Mouse (Mus musculus): ENCODE results near the gene Terf2ip. TPM values are rescaled to one million over a fixed set of nuclear protein-coding genes. Genes with fewer than 3 reads are reported as not detected.
A peak's percentile ranks its signal among the peaks of the same experiment; 100 is the strongest.

Terf2ip gene
- 29.6 and 34.8 TPM in 2 replicates for polyA plus RNA-seq (2016; fragmentation: Nextera tagmentation; extraction: Ambion mirVana)

DNA sequence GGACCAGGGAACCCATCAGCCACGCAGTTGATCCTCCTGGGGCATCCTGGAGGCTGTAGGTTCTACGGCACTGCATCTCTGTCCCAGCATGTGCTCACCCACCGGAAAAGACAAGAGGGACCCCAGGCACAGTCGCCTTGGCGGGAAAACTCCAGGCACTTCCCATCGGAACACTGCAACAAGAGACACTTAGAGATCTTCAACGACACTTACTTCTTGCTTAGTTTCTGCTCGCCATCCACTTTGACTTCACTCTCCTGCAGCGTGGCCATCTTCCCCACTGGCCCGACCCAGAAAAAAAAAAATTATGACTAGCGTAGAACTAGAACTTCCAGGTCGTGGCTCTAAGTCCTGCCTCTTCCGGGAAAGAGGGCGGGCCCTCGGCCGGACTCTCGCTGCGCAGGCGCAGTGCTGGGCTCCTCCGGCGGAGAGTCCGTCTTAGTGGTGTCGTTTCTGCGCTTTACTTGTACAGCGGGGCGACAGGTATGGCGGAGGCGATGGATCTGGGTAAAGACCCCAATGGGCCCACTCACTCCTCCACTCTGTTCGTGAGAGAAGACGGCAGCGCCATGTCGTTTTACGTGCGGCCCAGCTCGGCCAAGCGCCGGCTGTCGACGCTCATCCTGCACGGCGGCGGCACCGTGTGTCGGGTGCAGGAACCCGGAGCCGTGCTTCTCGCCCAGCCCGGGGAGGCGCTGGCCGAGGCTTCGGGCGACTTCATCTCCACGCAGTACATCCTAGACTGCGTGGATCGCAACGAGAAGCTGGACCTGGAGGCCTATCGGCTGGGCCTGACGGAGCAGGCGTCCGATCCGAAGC lies at the start of gene Terf2ip, which contains the start of gene Kars:
Terf2ip (plus strand) TSS at position 402 of the 819 bp plus-strand sequence.
Kars (minus strand) TSS at position 327 of the 819 bp plus-strand sequence.
- Histone ChIP-seq H3K9me3 (no peaks in the 10 kb centered on the region), H3K4me1 (replicated peaks) (peaks cover 24% of the 10 kb centered on the region), H3K27me3 (ENCODE audit: insufficient read depth, poor library complexity, severe bottlenecking) (no peaks in the 10 kb centered on the region), H3K4me3 (peak within 1 kb of the TSS; percentile 83), H3K36me3 (peaks cover 33% of the 10 kb centered on the region), H3K27ac (peak within 1 kb of the TSS; percentile 89)
- DNase-seq (ENCODE audit: low spot score) = peak; percentile 93
- WGBS = under 1% methylated on average over 61 of the region's 61 CpGs

DNA sequence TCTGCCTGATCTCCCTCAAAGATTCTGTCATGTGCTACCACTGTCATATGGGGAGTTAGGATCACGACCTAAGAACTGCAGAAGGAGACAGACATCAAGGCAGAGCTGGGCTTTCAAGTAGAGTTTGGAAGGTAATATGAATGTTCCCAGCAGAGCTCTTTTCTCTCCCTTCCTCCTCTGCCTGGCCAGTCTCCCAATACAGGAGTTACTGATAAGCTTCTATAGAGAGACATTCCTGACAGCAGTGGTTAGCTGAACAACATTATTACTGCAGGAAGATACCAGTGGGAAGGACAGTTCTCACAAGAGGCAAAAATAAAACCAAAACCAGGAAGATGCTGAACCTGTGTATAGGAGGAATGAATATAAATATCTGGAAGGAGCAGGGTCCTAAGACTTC lies 48.6 kb upstream of the Terf2ip start:
- WGBS = 88% methylated on average over 1 of the region's 1 CpGs
- H3K4me1 ChIP-seq (replicated peaks) = peaks cover 12% of the 10 kb centered on the region
- H3K27ac ChIP-seq = no peak overlapping the region
- no peak overlapping the region for H3K4me3 ChIP-seq
- no peak for DNase-seq (ENCODE audit: low spot score)
- no peaks in the 10 kb centered on the region for H3K27me3 ChIP-seq (ENCODE audit: insufficient read depth, poor library complexity, severe bottlenecking)
- H3K36me3 ChIP-seq = peaks cover 45% of the 10 kb centered on the region
- H3K9me3 ChIP-seq = no peaks in the 10 kb centered on the region

DNA sequence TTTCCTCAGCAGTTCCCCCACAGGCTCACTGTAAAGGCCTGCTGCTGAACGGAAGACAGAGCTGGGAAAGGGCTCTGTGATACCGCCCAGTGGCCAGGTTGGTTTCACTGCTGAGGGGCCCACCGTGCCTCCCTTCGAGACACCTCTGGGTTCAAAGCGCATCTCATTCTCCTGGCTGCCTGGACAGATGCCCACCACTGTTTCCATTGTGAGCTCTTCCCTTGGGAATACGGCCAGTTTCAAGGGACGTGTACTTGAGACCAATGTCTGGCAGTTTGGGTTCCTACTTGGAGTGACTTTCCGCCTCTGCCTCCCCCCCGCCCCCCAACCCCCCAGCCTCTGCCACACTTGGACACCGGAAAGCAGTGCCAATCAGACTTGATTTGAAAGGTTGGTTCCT lies 48.1 kb upstream of the Terf2ip start:
- no peak for DNase-seq (ENCODE audit: low spot score)
- no peaks in the 10 kb centered on the region for H3K27me3 ChIP-seq (ENCODE audit: insufficient read depth, poor library complexity, severe bottlenecking)
- no peak overlapping the region for H3K4me3 ChIP-seq
- H3K9me3 ChIP-seq = no peaks in the 10 kb centered on the region
- no peak overlapping the region; the same call in 1 of the 2 replicates for H3K27ac ChIP-seq
- peaks cover 12% of the 10 kb centered on the region for H3K4me1 ChIP-seq (replicated peaks)
- 67% methylated on average over 10 of the region's 10 CpGs for WGBS
- H3K36me3 ChIP-seq = peaks cover 45% of the 10 kb centered on the region

DNA sequence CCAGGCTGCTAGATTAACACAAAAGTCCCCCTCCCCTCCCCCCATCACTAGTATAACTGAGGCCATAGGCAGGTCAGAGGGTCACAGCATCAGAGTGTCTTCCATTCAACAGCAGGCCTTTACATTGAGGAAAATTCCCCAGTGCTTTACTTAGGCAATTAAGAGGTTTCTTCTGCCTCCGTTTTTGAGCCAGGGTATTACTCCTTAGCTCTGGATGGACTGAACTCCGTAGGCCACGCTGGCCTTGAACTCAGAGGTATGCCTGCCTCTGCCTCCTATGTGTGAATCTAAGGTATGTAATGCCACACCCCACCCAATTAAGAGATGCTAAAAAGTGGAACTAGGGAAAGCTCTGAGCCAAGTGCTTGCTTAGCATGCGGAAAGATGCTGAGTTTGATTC lies 47.7 kb upstream of the Terf2ip start:
- peaks cover 12% of the 10 kb centered on the region for H3K4me1 ChIP-seq (replicated peaks)
- WGBS = 77% methylated on average over 4 of the region's 4 CpGs
- H3K36me3 ChIP-seq = peaks cover 45% of the 10 kb centered on the region
- no peaks in the 10 kb centered on the region for H3K27me3 ChIP-seq (ENCODE audit: insufficient read depth, poor library complexity, severe bottlenecking)
- H3K9me3 ChIP-seq = no peaks in the 10 kb centered on the region
- no peak overlapping the region for H3K4me3 ChIP-seq
- no peak for DNase-seq (ENCODE audit: low spot score)
- no peak overlapping the region; the same call in 1 of the 2 replicates for H3K27ac ChIP-seq

DNA sequence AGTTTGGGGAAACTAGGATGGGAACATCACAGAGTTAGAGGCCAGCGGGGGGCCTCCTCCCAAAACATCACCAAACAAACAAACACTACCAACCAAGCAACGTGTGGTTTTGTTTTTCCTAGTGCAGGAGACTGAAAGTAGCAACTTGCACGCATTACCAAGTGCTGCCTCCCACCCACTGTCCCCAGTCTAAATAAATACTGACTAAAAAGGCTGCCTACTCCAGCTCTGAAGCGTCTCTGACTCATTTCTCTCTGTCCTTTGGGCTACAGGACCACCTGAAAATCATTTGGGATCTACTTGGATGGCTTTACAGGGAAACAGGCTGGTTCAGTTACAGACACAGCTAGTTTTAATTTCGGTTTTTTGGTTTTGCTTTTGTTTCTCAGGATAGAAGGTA lies 46.8 kb upstream of the Terf2ip start:
- DNase-seq (ENCODE audit: low spot score) = no peak
- H3K36me3 ChIP-seq = peaks cover 45% of the 10 kb centered on the region
- H3K27me3 ChIP-seq (ENCODE audit: insufficient read depth, poor library complexity, severe bottlenecking) = no peaks in the 10 kb centered on the region
- H3K27ac ChIP-seq = no peak overlapping the region
- H3K4me1 ChIP-seq (replicated peaks) = peaks cover 12% of the 10 kb centered on the region
- no peak overlapping the region for H3K4me3 ChIP-seq
- no peaks in the 10 kb centered on the region for H3K9me3 ChIP-seq
- WGBS = 55% methylated on average over 5 of the region's 5 CpGs

DNA sequence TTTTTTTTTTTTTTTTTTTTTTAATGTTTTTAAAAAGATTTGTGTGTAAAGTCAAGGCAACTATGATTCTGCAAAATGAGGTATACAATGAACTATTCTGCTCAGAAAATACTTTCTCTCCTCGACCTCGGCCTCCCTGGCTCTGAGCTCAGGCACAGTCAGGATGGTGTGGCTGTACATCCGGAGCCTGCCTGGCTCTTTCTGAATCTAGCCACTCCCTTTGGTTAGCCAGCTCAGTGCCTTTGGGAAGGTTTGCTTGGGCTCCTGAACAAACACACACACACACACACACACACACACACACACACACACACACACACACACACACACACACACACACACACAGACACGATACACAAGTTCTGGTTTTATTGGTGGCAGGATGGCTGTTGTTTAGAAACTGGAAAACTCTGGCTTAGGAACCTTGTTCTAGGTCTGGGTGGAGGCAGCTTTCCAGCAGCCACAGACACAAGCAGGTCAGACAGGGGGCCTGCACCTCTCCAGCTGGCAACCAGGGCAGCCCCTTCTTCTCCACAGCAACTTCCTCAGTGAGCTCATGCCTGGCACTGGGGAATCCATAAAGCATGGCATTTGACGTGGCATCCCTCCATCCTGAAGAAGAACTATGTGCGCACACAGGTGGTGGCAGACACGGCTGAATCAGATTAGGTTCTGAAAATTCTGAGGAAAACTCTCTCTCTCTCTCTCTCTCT lies 46.2 kb upstream of the Terf2ip start:
- DNase-seq (ENCODE audit: low spot score) = no peak
- Histone ChIP-seq H3K9me3 (no peaks in the 10 kb centered on the region), H3K4me1 (replicated peaks) (peaks cover 12% of the 10 kb centered on the region), H3K27me3 (ENCODE audit: insufficient read depth, poor library complexity, severe bottlenecking) (no peaks in the 10 kb centered on the region), H3K4me3 (no peak overlapping the region), H3K36me3 (peaks cover 41% of the 10 kb centered on the region), H3K27ac (no peak overlapping the region)
- WGBS = 86% methylated on average over 7 of the region's 7 CpGs

DNA sequence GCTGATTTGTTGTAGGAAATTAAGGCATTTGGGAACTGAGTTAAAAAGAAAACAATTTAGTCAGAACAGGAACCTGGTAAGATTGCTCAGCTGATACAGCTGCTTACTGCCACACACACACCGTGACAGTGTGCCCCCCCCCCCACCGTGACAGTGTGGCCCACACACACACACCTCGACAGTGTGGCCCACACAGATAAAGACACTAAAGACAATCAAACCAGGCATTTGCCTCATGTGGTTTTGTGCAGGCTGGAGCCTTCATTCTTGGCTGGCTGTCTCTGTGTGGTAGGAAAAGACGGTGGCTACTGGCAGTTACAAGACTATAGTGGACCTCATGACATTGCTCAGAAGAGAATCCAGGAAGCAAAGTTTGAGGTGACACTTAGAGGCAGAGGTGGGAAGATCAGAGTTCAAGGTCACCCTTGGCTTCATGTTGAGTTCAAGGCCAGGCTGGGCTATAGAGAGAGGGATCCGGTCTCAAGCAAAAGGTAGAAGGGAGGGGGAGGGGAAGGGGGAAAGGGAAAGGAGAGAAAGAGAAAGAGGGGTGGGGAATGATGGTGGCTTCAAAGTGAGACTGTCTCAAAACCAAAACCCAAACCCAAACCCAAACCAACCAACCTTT lies 43.8 kb upstream of the Terf2ip start:
- Histone ChIP-seq H3K27ac (no peak overlapping the region), H3K36me3 (peaks cover 50% of the 10 kb centered on the region), H3K4me1 (replicated peaks) (peaks cover 12% of the 10 kb centered on the region), H3K27me3 (ENCODE audit: insufficient read depth, poor library complexity, severe bottlenecking) (no peaks in the 10 kb centered on the region), H3K9me3 (no peaks in the 10 kb centered on the region), H3K4me3 (no peak overlapping the region)
- 81% methylated on average over 5 of the region's 5 CpGs for WGBS
- DNase-seq (ENCODE audit: low spot score) = no peak

DNA sequence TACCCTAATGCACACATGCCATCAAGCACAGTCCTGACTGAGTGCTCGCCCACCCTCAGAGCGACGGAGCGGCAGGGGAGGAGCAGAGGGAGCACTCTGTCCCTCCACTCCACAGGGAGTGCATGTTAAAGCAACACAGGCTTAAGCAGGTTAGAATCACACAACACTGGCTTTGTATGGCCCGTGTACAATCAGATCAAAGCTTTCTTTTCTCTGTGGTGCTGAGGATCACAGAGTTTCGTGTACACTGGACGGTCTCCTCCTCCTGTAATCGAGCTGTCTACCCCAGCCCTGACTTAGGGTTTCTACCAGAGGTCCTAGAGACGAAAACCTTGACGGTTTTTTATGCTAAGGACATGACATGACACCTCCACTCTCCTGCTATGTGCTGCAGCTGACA lies 42.7 kb upstream of the Terf2ip start:
- peaks cover 60% of the 10 kb centered on the region for H3K36me3 ChIP-seq

DNA sequence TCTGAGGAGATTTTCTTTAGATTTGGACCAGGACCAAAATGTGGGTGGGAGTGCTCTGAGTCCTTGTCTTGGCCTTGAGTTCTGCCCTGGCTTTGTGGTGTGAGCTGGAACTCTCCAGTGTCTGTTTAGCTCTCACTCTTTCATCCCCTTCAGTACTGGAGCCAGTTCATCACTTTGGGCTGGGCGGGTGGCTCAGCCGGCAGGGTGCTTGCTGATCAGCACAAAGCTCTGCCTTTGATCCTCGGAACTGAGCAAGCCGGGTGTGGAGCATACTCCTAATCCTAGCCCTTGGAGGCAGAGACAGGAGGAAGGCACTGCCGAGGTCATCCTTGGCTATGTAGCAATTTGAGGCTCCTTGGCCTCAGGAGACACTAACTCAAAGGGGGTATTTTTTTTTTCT lies 42.2 kb upstream of the Terf2ip start:
- peaks cover 64% of the 10 kb centered on the region for H3K36me3 ChIP-seq
- H3K4me3 ChIP-seq = no peak overlapping the region
- peaks cover 8% of the 10 kb centered on the region for H3K9me3 ChIP-seq
- no peaks in the 10 kb centered on the region for H3K27me3 ChIP-seq (ENCODE audit: insufficient read depth, poor library complexity, severe bottlenecking)
- H3K4me1 ChIP-seq (replicated peaks) = no peaks in the 10 kb centered on the region
- DNase-seq (ENCODE audit: low spot score) = no peak
- no peak overlapping the region for H3K27ac ChIP-seq
- WGBS = 39% methylated on average over 5 of the region's 5 CpGs

More for the DNA sequence above, 42.7 kb upstream of the Terf2ip start:
- H3K4me1 ChIP-seq (replicated peaks) = peaks cover 4% of the 10 kb centered on the region
- no peak overlapping the region for H3K27ac ChIP-seq
- no peak overlapping the region for H3K4me3 ChIP-seq
- H3K9me3 ChIP-seq = peaks cover 3% of the 10 kb centered on the region
- H3K27me3 ChIP-seq (ENCODE audit: insufficient read depth, poor library complexity, severe bottlenecking) = no peaks in the 10 kb centered on the region
- no peak for DNase-seq (ENCODE audit: low spot score)
- WGBS = 87% methylated on average over 10 of the region's 10 CpGs

DNA sequence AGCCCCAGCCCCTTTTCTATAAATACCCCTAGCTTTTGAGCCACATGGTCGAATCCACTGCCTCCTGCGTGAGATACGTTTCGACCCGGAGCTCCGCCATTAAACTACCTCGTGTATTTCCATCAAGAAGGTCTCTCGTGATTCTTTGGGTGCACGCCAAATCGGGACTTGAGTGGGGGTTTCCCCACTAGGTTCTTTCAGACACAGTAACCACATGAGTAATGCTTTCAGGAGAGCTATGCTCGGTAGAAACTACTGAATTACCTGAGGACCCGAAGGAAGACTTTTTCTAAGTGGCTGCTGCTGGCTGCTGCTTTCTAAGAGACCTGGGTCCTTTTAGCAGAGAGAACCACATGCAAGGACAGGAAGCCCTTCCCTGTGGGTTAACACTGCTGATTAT lies 37.1 kb upstream of the Terf2ip start:
- Histone ChIP-seq H3K4me3 (no peak overlapping the region), H3K36me3 (peaks cover 86% of the 10 kb centered on the region), H3K4me1 (replicated peaks) (no peaks in the 10 kb centered on the region), H3K27me3 (ENCODE audit: insufficient read depth, poor library complexity, severe bottlenecking) (no peaks in the 10 kb centered on the region), H3K27ac (no peak overlapping the region), H3K9me3 (peaks cover 12% of the 10 kb centered on the region)
- WGBS = 96% methylated on average over 12 of the region's 12 CpGs
- no peak for DNase-seq (ENCODE audit: low spot score)

DNA sequence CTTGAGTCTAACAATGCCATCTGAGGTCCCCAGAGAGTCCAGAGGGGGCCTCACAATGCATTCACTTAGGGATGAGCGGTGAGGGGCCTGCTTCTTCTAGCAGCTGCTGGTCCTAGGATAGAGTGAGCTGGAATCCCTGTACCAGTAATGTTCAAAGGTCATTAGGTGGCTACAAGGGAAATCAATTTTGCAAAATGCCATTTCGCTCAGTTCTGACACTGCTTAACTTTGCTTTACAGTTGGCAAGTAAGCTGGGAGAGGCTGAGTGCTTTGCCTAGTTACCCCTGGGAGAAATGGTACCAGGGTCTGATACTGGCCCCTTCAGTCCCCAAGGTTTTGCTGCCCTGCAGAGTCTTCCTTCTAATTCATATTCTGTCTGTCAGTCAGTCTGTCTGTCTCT lies 35.5 kb upstream of the Terf2ip start:
- DNase-seq (ENCODE audit: low spot score) = no peak
- H3K9me3 ChIP-seq = peaks cover 12% of the 10 kb centered on the region
- H3K36me3 ChIP-seq = peaks cover 94% of the 10 kb centered on the region
- WGBS = 91% methylated on average over 2 of the region's 2 CpGs
- no peaks in the 10 kb centered on the region for H3K4me1 ChIP-seq (replicated peaks)
- H3K4me3 ChIP-seq = no peak overlapping the region
- H3K27ac ChIP-seq = no peak overlapping the region
- H3K27me3 ChIP-seq (ENCODE audit: insufficient read depth, poor library complexity, severe bottlenecking) = no peaks in the 10 kb centered on the region

DNA sequence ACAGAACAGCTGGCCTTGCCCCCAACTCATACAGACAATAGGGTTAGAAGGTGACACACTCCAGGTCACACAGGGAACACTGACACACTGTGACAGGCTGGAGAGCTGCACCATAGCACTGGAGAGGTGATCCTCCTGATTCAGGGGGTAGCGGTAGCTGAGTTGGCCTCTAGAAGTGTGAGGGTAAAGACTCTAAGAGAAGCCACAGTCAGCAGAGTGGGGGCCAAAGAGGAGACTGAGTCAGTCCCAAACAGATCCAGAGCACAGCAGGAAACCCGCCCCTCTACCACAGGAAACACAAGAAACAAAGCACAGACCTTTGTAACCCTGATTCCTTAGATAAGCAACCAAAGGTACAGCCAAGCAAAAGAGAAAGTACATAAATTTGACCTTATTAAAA lies 34.9 kb upstream of the Terf2ip start:
- 79% methylated on average over 2 of the region's 2 CpGs for WGBS
- Histone ChIP-seq H3K9me3 (peaks cover 12% of the 10 kb centered on the region), H3K4me1 (replicated peaks) (no peaks in the 10 kb centered on the region), H3K4me3 (no peak overlapping the region), H3K27ac (no peak overlapping the region), H3K27me3 (ENCODE audit: insufficient read depth, poor library complexity, severe bottlenecking) (no peaks in the 10 kb centered on the region), H3K36me3 (peaks cover 94% of the 10 kb centered on the region)
- no peak for DNase-seq (ENCODE audit: low spot score)

DNA sequence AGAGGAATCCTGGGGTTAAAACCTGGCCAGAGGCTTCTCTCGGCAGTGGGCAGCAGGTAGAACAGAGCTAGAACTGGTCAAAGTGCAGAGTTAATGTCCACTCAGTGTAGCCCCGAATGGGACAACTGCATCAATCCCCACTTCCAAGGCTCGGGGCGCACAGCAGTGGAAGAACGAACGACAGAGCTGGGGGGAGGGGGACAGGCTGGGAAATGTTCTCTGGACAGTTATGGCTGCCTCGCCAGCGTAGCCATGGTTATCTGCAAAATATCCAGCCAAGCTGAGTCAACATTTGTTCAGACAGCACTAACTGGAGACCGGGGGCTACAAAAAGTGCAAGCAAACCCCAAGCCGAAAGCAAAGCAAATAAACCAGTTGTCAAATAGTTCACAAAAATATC lies 33.1 kb upstream of the Terf2ip start:
- peaks cover 96% of the 10 kb centered on the region for H3K36me3 ChIP-seq
- H3K9me3 ChIP-seq = peaks cover 12% of the 10 kb centered on the region
- H3K27ac ChIP-seq = no peak overlapping the region
- H3K4me1 ChIP-seq (replicated peaks) = no peaks in the 10 kb centered on the region
- 84% methylated on average over 10 of the region's 10 CpGs for WGBS
- H3K4me3 ChIP-seq = no peak overlapping the region
- H3K27me3 ChIP-seq (ENCODE audit: insufficient read depth, poor library complexity, severe bottlenecking) = no peaks in the 10 kb centered on the region
- DNase-seq (ENCODE audit: low spot score) = no peak
